ENCODE assay signal across 16 mouse cellular contexts in the genomic region with DNA sequence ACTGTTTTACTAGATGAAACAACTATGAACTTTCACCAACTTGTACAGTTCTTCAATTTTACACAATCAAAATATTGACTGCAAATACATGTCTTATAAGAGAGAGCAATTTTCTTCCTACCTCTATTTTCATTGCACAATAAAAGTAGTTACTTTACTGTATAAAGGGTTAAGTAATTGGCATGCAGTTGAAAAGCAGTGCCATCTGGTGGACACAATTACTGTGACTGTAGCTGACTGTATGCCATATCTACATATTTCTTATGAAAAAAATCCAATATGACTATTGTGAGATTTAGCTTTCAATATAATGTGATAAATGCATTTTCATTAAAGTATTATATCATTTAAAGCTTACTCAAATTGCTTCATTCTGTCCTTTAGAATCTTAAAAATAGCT. TPM values are rescaled to one million over a fixed set of nuclear protein-coding genes. Genes with fewer than 3 reads are reported as not detected.
DNase-seq lines count a peak whose midpoint lies in the region; ATAC-seq and TF ChIP-seq lines count a peak whose summit lies in the region.
"Had no signal": no experiment of that assay in that cellular context is flagged by ENCODE, and none has a peak within 500 bp of the region (broad histone marks: within the 10 kb centered on the region; RNA-seq: fewer than 3 reads in every experiment).

No protein-coding gene starts in this region.

- no peaks in the 10 kb centered on the region for H3K4me1 ChIP-seq in limb, embryonic 14.5 days (ENCODE audit: control insufficient read depth, insufficient read depth, low read length)
- no peaks in the 10 kb centered on the region for H3K4me1 ChIP-seq in limb, embryonic 10.5 days
- H3K4me1 ChIP-seq in heart, embryonic 12.5 days (replicated peaks) = no peaks in the 10 kb centered on the region
- H3K4me1 ChIP-seq: embryonic facial prominence, embryonic 13.5 days; heart, embryonic 13.5 days had no signal

- no peaks in the 10 kb centered on the region for H3K9me3 ChIP-seq in limb, embryonic 14.5 days (ENCODE audit: control insufficient read depth, low read length)
- H3K9me3 ChIP-seq in limb, embryonic 10.5 days (replicated peaks) = no peaks in the 10 kb centered on the region
- H3K9me3 ChIP-seq in heart, embryonic 12.5 days (replicated peaks) = no peaks in the 10 kb centered on the region
- H3K9me3 ChIP-seq: embryonic facial prominence, embryonic 13.5 days; heart, embryonic 13.5 days had no signal

- no peak overlapping the region for H3K27ac ChIP-seq in limb, embryonic 14.5 days (replicated peaks; ENCODE audit: low read depth, low read length)
- H3K27ac ChIP-seq in limb, embryonic 10.5 days = no peak overlapping the region
- H3K27ac ChIP-seq in heart, embryonic 12.5 days (ENCODE audit: poor library complexity, severe bottlenecking) = no peak overlapping the region
- H3K27ac ChIP-seq: embryonic facial prominence, embryonic 13.5 days; heart, embryonic 13.5 days had no signal

- no peak overlapping the region for H3K9ac ChIP-seq in limb, embryonic 14.5 days (ENCODE audit: low read depth, low read length, severe bottlenecking)
- no peak overlapping the region for H3K9ac ChIP-seq in heart, embryonic 12.5 days
- H3K9ac ChIP-seq: embryonic facial prominence, embryonic 13.5 days; heart, embryonic 13.5 days had no signal

- no peak for ATAC-seq in limb, embryonic 14.5 days (ENCODE audit: low FRiP score, low read depth)
- ATAC-seq in granulocyte monocyte progenitor cell, adult 5-6 weeks (replicated peaks; ENCODE audit: poor library complexity, severe bottlenecking) = peak; percentile 63
- no peak for ATAC-seq in heart, embryonic 12.5 days (ENCODE audit: insufficient number of reproducible peaks, low FRiP score)
- ATAC-seq: intestine, embryonic 16.5 days had no signal

- H3K27me3 ChIP-seq in limb, embryonic 14.5 days (ENCODE audit: control insufficient read depth, insufficient read depth, low read length) = no peaks in the 10 kb centered on the region
- H3K27me3 ChIP-seq in limb, embryonic 10.5 days (ENCODE audit: low read depth, poor library complexity, severe bottlenecking) = no peaks in the 10 kb centered on the region
- no peaks in the 10 kb centered on the region for H3K27me3 ChIP-seq in heart, embryonic 12.5 days (replicated peaks)
- H3K27me3 ChIP-seq: embryonic facial prominence, embryonic 13.5 days; heart, embryonic 13.5 days had no signal

- TF ChIP-seq POLR2A in limb, embryonic 14.5 days (IDR thresholded peaks at IDR 0.05; ENCODE audit: borderline replicate concordance, extremely low read depth, insufficient read depth, insufficient read length) = no peak

- DNase-seq in embryo, embryonic 10 days (ENCODE audit: low spot score) = peak; percentile 17
- DNase-seq in embryo, embryonic 9.5 days (ENCODE audit: extremely low spot score) = no peak
- peak; percentile 3 for DNase-seq in limb, embryonic 14.5 days (ENCODE audit: low spot score)
- no peak for DNase-seq in limb, embryonic 10.5 days (ENCODE audit: low spot score)
- peak; percentile 19 for DNase-seq in MEL-GATA-1-ER (ENCODE audit: extremely low read depth, low read depth)
- DNase-seq in cerebellum, postnatal 25 days = no peak
- DNase-seq: spleen, adult 18-20 months; thymus, adult 18-20 months had no signal

- H3K4me2 ChIP-seq in limb, embryonic 14.5 days (replicated peaks; ENCODE audit: low read depth, low read length, severe bottlenecking) = no peak overlapping the region
- H3K4me2 ChIP-seq in heart, embryonic 12.5 days = no peak overlapping the region
- H3K4me2 ChIP-seq: embryonic facial prominence, embryonic 13.5 days; heart, embryonic 13.5 days had no signal

- H3K4me3 ChIP-seq in limb, embryonic 14.5 days (replicated peaks; ENCODE audit: low read length) = no peak overlapping the region
- no peak overlapping the region for H3K4me3 ChIP-seq in limb, embryonic 10.5 days
- H3K4me3 ChIP-seq in heart, embryonic 12.5 days = no peak overlapping the region
- H3K4me3 ChIP-seq: embryonic facial prominence, embryonic 13.5 days; heart, embryonic 13.5 days had no signal

- no peaks in the 10 kb centered on the region for H3K36me3 ChIP-seq in limb, embryonic 14.5 days (ENCODE audit: control insufficient read depth, insufficient read depth, low read length)
- no peaks in the 10 kb centered on the region for H3K36me3 ChIP-seq in limb, embryonic 10.5 days
- no peaks in the 10 kb centered on the region for H3K36me3 ChIP-seq in heart, embryonic 12.5 days
- H3K36me3 ChIP-seq: embryonic facial prominence, embryonic 13.5 days; heart, embryonic 13.5 days had no signal

RNA-seq across cellular contexts. Expression of a gene that starts 19.1 kb away (rescaled TPM):
- not detected in 2 replicates for polyA plus RNA-seq in limb, embryonic 14.5 days (2012; rRNA removed)
- not detected in 2 replicates for polyA plus RNA-seq in limb, embryonic 14.5 days (2014; fragmentation: Nextera tagmentation; extraction: Ambion mirVana)
- polyA plus RNA-seq in limb, embryonic 10.5 days (2016; fragmentation: Nextera tagmentation; extraction: Ambion mirVana) = not detected in 2 replicates
- total RNA-seq in granulocyte monocyte progenitor cell, adult 5-6 weeks (2014; fragmentation: Nextera tagmentation) = not detected in 2 replicates
- not detected in 2 replicates for total RNA-seq in granulocyte monocyte progenitor cell, adult 5-6 weeks (2017)
- polyA plus RNA-seq in heart, embryonic 12.5 days (2016; fragmentation: Nextera tagmentation; extraction: Ambion mirVana) = not detected in 2 replicates
- total RNA-seq: layer of hippocampus, adult 8-10 months; monocyte, adult 5-6 weeks had no signal
- polyA plus RNA-seq: embryonic facial prominence, embryonic 13.5 days; heart, embryonic 13.5 days; intestine, embryonic 16.5 days; limb, embryonic 11.5 days had no signal

RNA-seq across cellular contexts. Expression of a gene that starts 25.1 kb away (rescaled TPM):
- polyA plus RNA-seq in limb, embryonic 14.5 days (2012; rRNA removed) = not detected in 2 replicates
- polyA plus RNA-seq in limb, embryonic 14.5 days (2014; fragmentation: Nextera tagmentation; extraction: Ambion mirVana) = not detected in 2 replicates
- polyA plus RNA-seq in limb, embryonic 10.5 days (2016; fragmentation: Nextera tagmentation; extraction: Ambion mirVana) = not detected in 2 replicates
- not detected in 2 replicates for total RNA-seq in granulocyte monocyte progenitor cell, adult 5-6 weeks (2014; fragmentation: Nextera tagmentation)
- total RNA-seq in granulocyte monocyte progenitor cell, adult 5-6 weeks (2017) = not detected in 2 replicates
- not detected in 2 replicates for polyA plus RNA-seq in heart, embryonic 12.5 days (2016; fragmentation: Nextera tagmentation; extraction: Ambion mirVana)
- total RNA-seq: layer of hippocampus, adult 8-10 months; monocyte, adult 5-6 weeks had no signal
- polyA plus RNA-seq: embryonic facial prominence, embryonic 13.5 days; heart, embryonic 13.5 days; intestine, embryonic 16.5 days; limb, embryonic 11.5 days had no signal

RNA-seq across cellular contexts. Expression of a gene that starts 33.7 kb away (rescaled TPM):
- polyA plus RNA-seq in limb, embryonic 14.5 days (2012; rRNA removed) = not detected in 2 replicates
- polyA plus RNA-seq in limb, embryonic 14.5 days (2014; fragmentation: Nextera tagmentation; extraction: Ambion mirVana) = not detected in 2 replicates
- polyA plus RNA-seq in limb, embryonic 10.5 days (2016; fragmentation: Nextera tagmentation; extraction: Ambion mirVana) = not detected in 2 replicates
- total RNA-seq in granulocyte monocyte progenitor cell, adult 5-6 weeks (2014; fragmentation: Nextera tagmentation) = not detected in 2 replicates
- total RNA-seq in granulocyte monocyte progenitor cell, adult 5-6 weeks (2017) = not detected in 2 replicates
- not detected in 2 replicates for polyA plus RNA-seq in heart, embryonic 12.5 days (2016; fragmentation: Nextera tagmentation; extraction: Ambion mirVana)
- total RNA-seq: layer of hippocampus, adult 8-10 months; monocyte, adult 5-6 weeks had no signal
- polyA plus RNA-seq: embryonic facial prominence, embryonic 13.5 days; heart, embryonic 13.5 days; intestine, embryonic 16.5 days; limb, embryonic 11.5 days had no signal

Comparison
In these comparisons a context has a peak if more than half of its experiments do, and no peak if none do; other contexts are left out.
1. DNase-seq: peak in embryo, embryonic 10 days (single experiment), limb, embryonic 14.5 days (single experiment) and MEL-GATA-1-ER (single experiment); none in embryo, embryonic 9.5 days (single experiment), limb, embryonic 10.5 days (single experiment) and cerebellum, postnatal 25 days (0 of 2).